Mouse (Mus musculus) erythroblast, embryonic 14.5 days (primary cell): ENCODE measurements around the gene Tbx5.

Source experiments
- GATA1 ChIP-seq: IDR thresholded peaks from 2 replicates; pipeline ENCODE4 v1.6.1; 2012; ENCODE audit warnings: low read length, inconsistent platforms, mixed read lengths
- TAL1 ChIP-seq: IDR thresholded peaks from 3 replicates; pipeline ENCODE4 v1.6.1; 2012; ENCODE audit warnings: low read length, inconsistent platforms, mixed read lengths

- TF ChIP-seq GATA1 (no peak), TAL1 (no peak)
Observed at GRCm38 (mm10) chr5:119844366-119844765, 11.9 kb downstream of the Tbx5 start.
